Mouse (Mus musculus): ENCODE results near the gene Rabep1. TPM values are rescaled to one million over a fixed set of nuclear protein-coding genes. Genes with fewer than 3 reads are reported as not detected.
A peak's percentile ranks its signal among the peaks of the same experiment; 100 is the strongest.

Gene Rabep1
- total RNA-seq (2014; fragmentation: Nextera tagmentation) (27.3 and 29.6 TPM in 2 replicates), total RNA-seq (2017) (72.8 and 75.8 TPM in 2 replicates)

- peak; percentile 92 for ATAC-seq (replicated peaks; ENCODE audit: low FRiP score, low TSS enrichment, poor library complexity, severe bottlenecking)
Measured at GRCm38 (mm10) chr11:70844559-70845456, at the start of gene Rabep1. Gene Rabep1 (plus strand): TSS chr11:70844778.

- no peak for ATAC-seq (replicated peaks; ENCODE audit: low FRiP score, low TSS enrichment, poor library complexity, severe bottlenecking)
Measured at GRCm38 (mm10) chr11:70802208-70802864, 42.2 kb upstream of the Rabep1 start.

DNA sequence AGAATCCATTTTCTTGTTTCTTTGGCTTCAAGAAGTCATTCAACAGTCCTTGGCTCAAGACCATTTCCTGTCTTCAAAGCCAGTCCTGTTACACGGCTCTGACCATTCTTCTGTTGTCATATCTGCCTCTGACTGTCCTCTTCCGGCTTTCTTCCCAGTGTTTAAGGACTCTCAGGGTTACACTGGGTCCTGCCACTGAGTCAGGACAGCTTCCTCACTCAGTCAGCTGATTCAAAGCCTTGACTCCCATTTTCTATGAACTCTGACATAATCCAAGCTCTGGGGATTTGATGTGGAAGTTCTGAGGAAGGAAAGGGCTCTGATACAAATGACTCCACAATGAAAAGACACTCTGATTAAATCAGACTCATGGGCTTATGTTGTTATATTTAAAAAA, 41.7 kb upstream of the Rabep1 start:
- no peak for ATAC-seq (replicated peaks; ENCODE audit: low FRiP score, low TSS enrichment, poor library complexity, severe bottlenecking)

DNA sequence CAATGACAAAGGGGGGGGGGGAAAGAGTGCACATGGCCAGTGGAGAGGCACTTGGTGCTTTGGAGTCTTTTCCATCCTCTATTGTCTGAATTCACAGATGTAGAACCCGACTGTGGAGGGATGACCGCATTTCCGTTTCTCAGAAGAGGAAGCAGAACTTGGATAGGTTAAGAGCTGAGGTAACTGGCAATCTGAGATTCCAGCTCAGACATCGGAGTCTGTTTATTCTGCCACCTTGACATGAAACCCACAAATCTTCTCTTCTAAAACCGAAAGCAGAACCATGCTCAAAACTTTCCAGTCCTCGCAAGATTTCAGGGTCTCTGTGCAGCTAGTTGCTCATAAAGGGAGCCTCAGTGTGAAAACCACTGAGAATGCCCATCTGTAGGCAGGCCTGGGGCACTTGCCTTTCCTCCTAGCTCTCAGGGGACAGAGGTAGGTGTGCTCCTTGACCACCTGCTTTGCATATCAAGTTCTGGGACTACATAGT, 40.8 kb upstream of the Rabep1 start:
- no peak for ATAC-seq (replicated peaks; ENCODE audit: low FRiP score, low TSS enrichment, poor library complexity, severe bottlenecking)

DNA sequence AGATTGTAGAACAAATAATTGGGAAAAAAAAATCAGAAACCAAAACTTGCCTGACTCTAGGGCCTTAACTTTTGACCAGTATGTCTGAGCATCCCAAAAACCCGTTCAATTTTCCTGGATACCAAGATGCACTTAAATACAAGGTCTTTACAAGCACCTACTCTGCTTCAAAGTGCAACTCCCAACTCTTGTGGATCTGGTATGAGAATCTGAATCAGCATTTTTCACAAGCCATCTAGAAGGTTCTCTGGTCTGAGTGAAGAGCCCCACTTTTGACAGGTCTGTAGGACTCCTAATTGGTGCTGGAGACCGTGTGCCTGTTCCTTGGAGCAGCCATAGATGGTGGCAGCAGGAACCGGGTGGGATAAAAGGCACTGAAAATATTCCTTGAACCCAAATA, 40.2 kb upstream of the Rabep1 start:
- ATAC-seq (replicated peaks; ENCODE audit: low FRiP score, low TSS enrichment, poor library complexity, severe bottlenecking): no peak

DNA sequence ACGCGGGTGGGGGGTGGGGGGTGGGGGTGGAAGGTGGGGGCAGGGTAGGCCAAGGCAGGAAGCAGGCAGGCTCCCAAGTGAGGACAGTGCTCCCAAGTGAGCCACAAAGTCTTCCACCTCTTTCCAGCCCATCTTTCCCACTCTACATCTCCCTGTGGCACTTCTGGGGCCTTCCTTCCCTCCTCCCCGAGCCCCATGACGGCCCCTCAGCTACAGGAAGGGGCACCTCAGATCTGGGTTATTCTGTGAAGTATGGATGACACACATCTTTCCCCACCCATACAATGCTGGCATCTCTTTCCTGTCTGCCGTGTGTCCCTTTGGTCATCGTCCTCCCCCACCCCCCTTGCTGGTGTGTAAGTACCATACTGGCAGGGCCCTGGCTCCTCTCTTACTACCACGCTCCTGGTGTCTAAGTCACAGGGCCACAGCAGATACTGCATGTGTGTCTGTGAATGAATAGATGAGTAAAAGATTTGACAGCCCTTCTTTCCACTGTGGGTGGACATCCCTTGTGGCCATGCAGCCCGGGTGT, 38.9 kb upstream of the Rabep1 start:
- no peak for ATAC-seq (replicated peaks; ENCODE audit: low FRiP score, low TSS enrichment, poor library complexity, severe bottlenecking)

DNA sequence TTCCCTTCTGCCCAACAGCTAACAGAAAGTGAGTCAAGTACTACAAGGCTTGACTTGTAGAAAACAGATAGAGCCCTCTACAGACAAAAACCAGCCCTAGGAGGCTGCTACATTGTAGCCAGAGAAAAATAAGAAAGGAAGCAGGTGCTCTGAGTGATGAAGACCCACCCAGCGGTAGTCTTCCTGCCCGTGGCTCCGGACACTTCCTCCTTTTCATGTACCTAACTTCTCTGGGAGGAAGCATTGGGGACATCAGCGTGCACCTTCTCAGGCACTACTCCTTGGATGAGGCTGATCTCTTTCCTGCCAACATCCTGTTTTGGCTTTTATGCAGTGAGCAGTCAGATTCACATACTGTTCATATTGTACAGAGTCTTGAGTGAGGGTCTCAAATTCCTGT, 37.9 kb upstream of the Rabep1 start:
- ATAC-seq (replicated peaks; ENCODE audit: low FRiP score, low TSS enrichment, poor library complexity, severe bottlenecking): no peak

DNA sequence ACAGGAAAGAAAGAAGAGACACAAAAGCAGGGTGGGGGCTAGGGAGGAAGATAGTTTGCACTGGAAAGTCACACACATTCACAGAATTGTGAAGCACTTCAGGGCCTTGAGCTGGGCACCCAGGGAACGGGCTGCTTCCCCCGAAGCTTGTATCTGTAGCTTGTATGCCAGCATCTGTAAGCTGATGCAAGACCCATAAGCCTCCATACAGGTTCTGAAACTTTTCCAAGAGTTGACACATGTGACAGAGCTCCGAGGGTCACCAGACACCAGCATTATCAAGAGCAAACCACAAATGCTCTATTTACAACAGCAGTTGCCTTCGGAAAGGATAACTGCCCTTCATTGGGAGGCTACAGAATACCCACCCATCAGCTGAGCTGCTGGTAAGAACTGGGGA, 36.9 kb upstream of the Rabep1 start:
- no peak for ATAC-seq (replicated peaks; ENCODE audit: low FRiP score, low TSS enrichment, poor library complexity, severe bottlenecking)

DNA sequence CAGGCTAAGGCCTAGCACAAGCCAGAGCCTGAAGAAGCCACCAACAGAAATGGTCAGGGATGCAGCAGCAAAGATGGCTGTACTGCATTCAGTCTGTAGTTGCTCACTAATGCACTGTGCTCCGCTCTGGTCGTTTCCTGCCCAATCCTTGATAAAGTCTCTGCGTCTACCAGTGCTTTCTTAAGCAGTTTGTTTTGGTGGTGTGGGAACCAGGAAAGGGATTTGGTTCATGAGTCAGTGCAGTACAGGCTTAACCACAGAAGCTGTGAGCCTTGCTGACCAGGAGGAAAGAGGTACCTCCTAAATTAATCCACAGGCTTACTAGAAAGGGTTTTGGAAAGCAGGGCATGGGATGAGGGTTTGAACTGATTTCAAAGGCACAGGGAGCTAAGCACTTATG, 36.5 kb upstream of the Rabep1 start:
- ATAC-seq (replicated peaks; ENCODE audit: low FRiP score, low TSS enrichment, poor library complexity, severe bottlenecking): no peak

- no peak for ATAC-seq (replicated peaks; ENCODE audit: low FRiP score, low TSS enrichment, poor library complexity, severe bottlenecking)
Measured at GRCm38 (mm10) chr11:70809011-70809410, 35.6 kb upstream of the Rabep1 start.

GRCm38 (mm10) chr11:70811041-70811440, 33.5 kb upstream of the Rabep1 start:
- ATAC-seq (replicated peaks; ENCODE audit: low FRiP score, low TSS enrichment, poor library complexity, severe bottlenecking): no peak

GRCm38 (mm10) chr11:70811471-70812240, 32.9 kb upstream of the Rabep1 start:
- ATAC-seq (replicated peaks; ENCODE audit: low FRiP score, low TSS enrichment, poor library complexity, severe bottlenecking): no peak

DNA sequence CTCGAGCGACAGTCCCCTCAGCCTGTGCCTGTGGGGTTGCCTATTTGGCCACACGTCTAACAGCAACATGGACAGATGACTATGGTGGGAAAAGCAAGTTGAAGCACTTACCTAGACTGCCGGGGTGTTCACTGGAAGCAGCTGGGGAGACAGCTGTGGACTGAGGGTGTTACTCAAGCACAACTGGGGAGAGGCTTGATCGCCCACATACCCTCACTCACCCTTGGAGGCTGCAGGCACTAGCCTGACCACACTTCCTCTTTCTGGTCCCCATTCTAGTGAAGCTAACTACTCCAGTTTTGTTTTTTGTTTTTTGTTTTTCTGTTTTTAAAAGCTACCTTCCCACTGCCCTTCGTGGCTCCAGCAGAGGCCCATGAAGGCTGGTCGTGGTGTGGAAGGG, 32.2 kb upstream of the Rabep1 start, which contains the start of gene Scimp:
TSS of gene Scimp (minus strand) at position 222 of the 400 bp plus-strand sequence.
- no peak for ATAC-seq (replicated peaks; ENCODE audit: low FRiP score, low TSS enrichment, poor library complexity, severe bottlenecking)

DNA sequence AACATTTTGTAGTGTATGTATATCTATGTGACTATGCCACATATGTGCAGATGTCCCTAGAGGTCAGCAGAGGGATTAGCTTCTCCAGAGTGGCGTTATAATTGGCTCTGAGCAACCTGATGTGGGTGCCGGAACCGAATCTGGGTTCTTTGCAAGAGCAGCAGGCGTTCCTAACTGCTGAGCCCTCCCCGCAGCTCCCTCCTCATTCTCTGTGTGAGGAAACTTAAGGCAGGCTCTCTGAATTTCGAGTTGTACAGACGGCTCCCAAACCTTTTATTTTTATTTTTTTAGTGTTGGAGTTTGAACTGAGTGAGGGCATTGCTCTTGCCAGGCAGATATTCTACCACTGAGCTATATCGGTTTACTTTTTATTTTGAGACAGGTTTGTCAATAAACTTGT, 29.5 kb upstream of the Rabep1 start:
- no peak for ATAC-seq (replicated peaks; ENCODE audit: low FRiP score, low TSS enrichment, poor library complexity, severe bottlenecking)

GRCm38 (mm10) chr11:70815498-70816078, 29.0 kb upstream of the Rabep1 start:
- peak; percentile 87 for ATAC-seq (replicated peaks; ENCODE audit: low FRiP score, low TSS enrichment, poor library complexity, severe bottlenecking)

DNA sequence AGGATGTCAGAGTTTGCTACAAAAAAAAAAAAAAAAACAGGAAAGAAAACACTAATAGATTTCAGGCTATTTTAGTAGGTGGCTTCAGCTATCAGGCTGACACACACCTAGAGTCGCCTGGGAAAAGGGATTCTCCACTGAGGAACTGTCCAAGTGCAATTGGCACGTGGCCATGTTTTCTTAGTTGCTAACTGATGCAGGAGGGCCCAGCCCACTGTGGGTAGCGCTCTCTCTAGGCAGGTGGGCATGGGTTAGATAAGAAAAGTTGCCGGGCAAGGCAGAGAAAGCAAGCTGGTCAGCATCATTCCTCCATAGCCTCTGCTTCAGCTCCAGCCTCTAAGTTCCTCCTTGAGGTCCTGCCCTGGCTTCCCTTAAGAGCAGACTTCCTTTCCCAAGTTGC, 27.8 kb upstream of the Rabep1 start:
- no peak for ATAC-seq (replicated peaks; ENCODE audit: low FRiP score, low TSS enrichment, poor library complexity, severe bottlenecking)

DNA sequence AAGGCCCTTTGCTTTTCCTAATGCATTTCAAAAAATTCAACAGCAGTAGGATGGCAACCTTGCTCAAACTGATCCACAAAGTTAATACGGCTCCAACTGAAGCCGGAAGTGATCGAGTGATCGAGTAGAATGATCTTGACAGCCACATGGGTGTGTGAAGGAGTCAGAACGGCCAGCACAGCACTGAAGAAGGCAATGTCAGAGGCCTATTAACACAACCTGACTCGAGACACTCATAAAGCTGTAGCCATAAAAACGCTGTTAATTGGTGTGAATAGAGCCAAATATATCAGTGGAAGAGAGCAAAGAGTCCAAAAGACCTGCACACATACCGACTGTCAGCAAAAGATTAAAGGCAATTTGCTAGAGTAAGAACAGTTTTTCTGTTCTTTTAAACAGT, 24.5 kb upstream of the Rabep1 start:
- no peak for ATAC-seq (replicated peaks; ENCODE audit: low FRiP score, low TSS enrichment, poor library complexity, severe bottlenecking)

GRCm38 (mm10) chr11:70821728-70822591, 22.6 kb upstream of the Rabep1 start:
- ATAC-seq (replicated peaks; ENCODE audit: low FRiP score, low TSS enrichment, poor library complexity, severe bottlenecking): no peak
